Mouse (Mus musculus): ENCODE measurements around the gene Mrfap1. TPM values are rescaled to one million over a fixed set of nuclear protein-coding genes. Genes with fewer than 3 reads are reported as not detected.

Mrfap1 gene
- total and polyA plus RNA-seq, 3 experiments, result 211 to 317 (median 312) TPM

GRCm38 (mm10) chr5:36747794-36748535 lies 48.6 kb downstream of the Mrfap1 start:
- in situ Hi-C loops (cut with MboI; ENCODE audit: low pct_ligation_motif_present, low pct_unique_long_range_greater_than_20kb, low sequenced_read_pairs), result no loop called here
- Histone ChIP-seq H3K27me3 (replicated peaks) (no peaks in the 10 kb centered on the region), H3K27ac (ENCODE audit: insufficient read depth, low read depth) (no peak overlapping the region), H3K9ac (ENCODE audit: insufficient read depth, low read depth) (peak overlapping the region; percentile 69), H3K36me3 (replicated peaks in 1 of 2; ENCODE audit: control insufficient read depth in 1 of 2, insufficient read depth in 1 of 2, low read length in 1 of 2) (peaks cover 0 to 20% of the 10 kb centered on the region in 2 experiments), H3K79me2 (replicated peaks; ENCODE audit: control insufficient read depth, extremely low read depth, insufficient read depth, poor library complexity, severe bottlenecking) (peaks cover 12% of the 10 kb centered on the region), H3K4me2 (ENCODE audit: insufficient read depth, low read depth, poor library complexity, severe bottlenecking) (peak overlapping the region; percentile 87), H3K4me3 (replicated peaks in 1 of 3; ENCODE audit: low read depth in 2 of 3, low read length in 2 of 3, poor library complexity in 1 of 3) (peak overlapping the region; percentile 89 to 97 (median 96)), H3K9me3 (replicated peaks; ENCODE audit: low read length) (no peaks in the 10 kb centered on the region), H3K4me1 (ENCODE audit: control insufficient read depth in 1 of 2, insufficient read depth in 2 of 2) (peaks cover 4 to 25% of the 10 kb centered on the region in 2 experiments)
- TF ChIP-seq GABPA (IDR thresholded peaks at IDR 0.05; ENCODE audit: insufficient replicate concordance, low read depth, low read length) (no peak), ELF1 (IDR thresholded peaks at IDR 0.05; ENCODE audit: low read depth, low read length) (no peak), CHD2 (IDR thresholded peaks at IDR 0.05; ENCODE audit: low read length) (no peak), ZMIZ1 (IDR thresholded peaks at IDR 0.05; ENCODE audit: low read depth, low read length) (no peak), MAZ (IDR thresholded peaks at IDR 0.05; ENCODE audit: low read depth, low read length) (no peak), MYC (IDR thresholded peaks at IDR 0.05; ENCODE audit: low read depth, low read length) (no peak), MXI1 (IDR thresholded peaks at IDR 0.05; ENCODE audit: low read depth, low read length) (no peak), USF2 (conservative IDR thresholded peaks at IDR 0.05; ENCODE audit: low read depth, low read length) (no peak), ZC3H11A (IDR thresholded peaks at IDR 0.05; ENCODE audit: low read depth, low read length) (no peak)
- dilution Hi-C loops (cut with MboI; ENCODE audit: extremely low pct_ligation_motif_present, extremely low pct_unique_long_range_greater_than_20kb, low sequenced_read_pairs), result no loop called here
- DNase-seq (ENCODE audit: extremely low read depth), result no peak

DNA sequence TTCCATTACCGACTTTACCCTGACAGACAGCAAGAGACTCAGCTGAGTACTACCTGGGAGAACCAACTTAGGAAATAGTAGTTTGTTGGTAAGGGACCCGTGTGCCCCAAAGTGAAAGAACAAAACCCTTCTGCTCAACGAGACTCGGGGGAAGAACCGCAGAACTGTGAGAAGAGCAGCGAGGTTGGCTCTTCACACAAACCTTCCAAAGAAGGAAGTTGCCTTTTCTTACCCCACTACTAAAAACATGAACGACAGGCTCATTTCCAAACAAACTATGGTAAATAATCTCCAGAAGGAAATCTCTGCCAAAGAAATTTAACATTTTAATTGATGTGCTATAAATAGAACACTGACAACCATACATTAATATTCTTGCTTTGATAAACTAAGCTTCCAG lies 49.5 kb downstream of the Mrfap1 start:
- H3K79me2 ChIP-seq (replicated peaks; ENCODE audit: control insufficient read depth, extremely low read depth, insufficient read depth, poor library complexity, severe bottlenecking), result peaks cover 12% of the 10 kb centered on the region
- TF ChIP-seq UBTF (IDR thresholded peaks at IDR 0.05; ENCODE audit: low read depth, low read length) (no peak), SIN3A (IDR thresholded peaks at IDR 0.05; ENCODE audit: low read length) (no peak), ZMIZ1 (IDR thresholded peaks at IDR 0.05; ENCODE audit: low read depth, low read length) (no peak), E2F4 (IDR thresholded peaks at IDR 0.05; ENCODE audit: insufficient replicate concordance, low read depth, low read length) (no peak), PAX5 (IDR thresholded peaks at IDR 0.05; ENCODE audit: low read length) (no peak), POLR2A (IDR thresholded peaks at IDR 0.05; ENCODE audit: low read depth, low read length) (no peak), ETS1 (conservative IDR thresholded peaks at IDR 0.05; ENCODE audit: low read depth, low read length) (no peak), BHLHE40 (IDR thresholded peaks at IDR 0.05; ENCODE audit: low read depth, low read length) (no peak), NELFE (IDR thresholded peaks at IDR 0.05; ENCODE audit: low read depth, low read length) (no peak), TCF12 (IDR thresholded peaks at IDR 0.05; ENCODE audit: low read depth, low read length) (no peak), JUN (IDR thresholded peaks at IDR 0.05; ENCODE audit: insufficient read depth, low read depth, low read length) (no peak), KAT2A (IDR thresholded peaks at IDR 0.05; ENCODE audit: insufficient replicate concordance, low read length) (no peak), ZKSCAN1 (IDR thresholded peaks at IDR 0.05; ENCODE audit: borderline replicate concordance, low read depth, low read length) (no peak), MXI1 (IDR thresholded peaks at IDR 0.05; ENCODE audit: low read depth, low read length) (no peak), MAZ (IDR thresholded peaks at IDR 0.05; ENCODE audit: low read depth, low read length) (no peak), POLR2AphosphoS2 (IDR thresholded peaks at IDR 0.05; ENCODE audit: low read depth, low read length) (no peak), IRF4 (IDR thresholded peaks at IDR 0.05; ENCODE audit: low read depth, low read length) (no peak), ZNF384 (IDR thresholded peaks at IDR 0.05; ENCODE audit: low read depth, low read length) (no peak), USF2 (conservative IDR thresholded peaks at IDR 0.05; ENCODE audit: low read depth, low read length) (no peak)
- no peak overlapping the region for H3K27ac ChIP-seq (ENCODE audit: insufficient read depth, low read depth)
- peaks cover 4 to 28% of the 10 kb centered on the region in 2 experiments for H3K4me1 ChIP-seq (ENCODE audit: control insufficient read depth in 1 of 2, insufficient read depth in 2 of 2)
- no peaks in the 10 kb centered on the region for H3K27me3 ChIP-seq (replicated peaks)
- no peaks in the 10 kb centered on the region for H3K9me3 ChIP-seq (replicated peaks; ENCODE audit: low read length)
- H3K36me3 ChIP-seq (replicated peaks in 1 of 2; ENCODE audit: control insufficient read depth in 1 of 2, insufficient read depth in 1 of 2, low read length in 1 of 2), result peaks cover 0 to 20% of the 10 kb centered on the region in 2 experiments
- peak overlapping the region; percentile 24; the same call in 1 of the 2 replicates for H3K4me2 ChIP-seq (ENCODE audit: insufficient read depth, low read depth, poor library complexity, severe bottlenecking)
- no peak for DNase-seq (ENCODE audit: extremely low read depth)
- H3K9ac ChIP-seq (ENCODE audit: insufficient read depth, low read depth), result peak overlapping the region; percentile 69; the same call in 1 of the 2 replicates
- dilution Hi-C loops (cut with MboI; ENCODE audit: extremely low pct_ligation_motif_present, extremely low pct_unique_long_range_greater_than_20kb, low sequenced_read_pairs), result no loop called here
- H3K4me3 ChIP-seq (replicated peaks in 1 of 3; ENCODE audit: low read depth in 2 of 3, low read length in 2 of 3, poor library complexity in 1 of 3), result peak overlapping the region in 2 of 3 experiments; percentile 89 to 97
- in situ Hi-C loops (cut with MboI; ENCODE audit: low pct_ligation_motif_present, low pct_unique_long_range_greater_than_20kb, low sequenced_read_pairs), result no loop called here

Data from CH12.LX (cell line).